Mouse (Mus musculus): Measurements from ENCODE around the gene Amfr.

DNA sequence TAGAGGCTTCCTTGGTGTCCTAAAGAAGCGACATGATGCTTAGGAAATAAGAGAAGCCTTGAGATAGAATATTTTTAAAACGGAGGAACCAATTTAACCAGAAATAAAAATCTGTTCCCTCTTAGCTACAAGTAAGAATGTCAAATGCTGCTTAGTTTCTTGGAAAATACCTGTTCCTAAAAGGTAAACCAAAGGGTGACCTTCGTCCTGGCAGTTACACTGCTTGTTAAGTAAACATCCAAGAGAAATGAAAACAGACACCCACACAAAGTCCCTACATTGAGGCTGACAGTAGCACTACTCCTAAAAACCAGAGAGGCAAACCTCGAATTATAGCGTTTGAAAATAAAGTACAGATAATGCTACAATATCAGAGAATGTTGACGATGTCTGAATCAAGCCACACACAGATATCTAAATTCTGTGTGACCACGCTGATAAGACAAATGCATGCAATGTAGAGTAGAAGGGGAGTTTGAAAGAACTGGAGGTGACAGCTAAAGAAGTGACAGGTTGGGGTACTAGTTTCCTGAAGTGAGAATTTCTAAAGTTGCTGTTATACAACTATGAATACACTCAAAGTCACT is 477 bp upstream of the Amfr start:
- TF ChIP-seq POLR2A (IDR thresholded peaks at IDR 0.05; ENCODE audit: low read depth, low read length): no peak
- TF ChIP-seq CTCF (IDR thresholded peaks at IDR 0.05; ENCODE audit: borderline replicate concordance, insufficient read depth, low read length): no peak
